Mouse (Mus musculus): ENCODE data around the gene Impdh1. TPM values are rescaled to one million over a fixed set of nuclear protein-coding genes. Genes with fewer than 3 reads are reported as not detected.

Impdh1 gene
- total RNA-seq (2021) = 10 to 100 TPM; 17.8 to 18.9 TPM
- polyA plus RNA-seq (2012; rRNA removed) = 34.2 and 36.3 TPM in 2 replicates
- long read RNA-seq, transcript Impdh1-202 (15 exons, 2,600 nt) = minor isoform, 6 of 29 reads
- long read RNA-seq, transcript Impdh1-201 (14 exons, 2,437 nt) = major isoform, 16 of 29 reads
- long read RNA-seq, partial matches to known transcripts = 2 of 29 reads
- long read RNA-seq, other reads (novel, unspliced or antisense) = 4 of 29 reads

DNA sequence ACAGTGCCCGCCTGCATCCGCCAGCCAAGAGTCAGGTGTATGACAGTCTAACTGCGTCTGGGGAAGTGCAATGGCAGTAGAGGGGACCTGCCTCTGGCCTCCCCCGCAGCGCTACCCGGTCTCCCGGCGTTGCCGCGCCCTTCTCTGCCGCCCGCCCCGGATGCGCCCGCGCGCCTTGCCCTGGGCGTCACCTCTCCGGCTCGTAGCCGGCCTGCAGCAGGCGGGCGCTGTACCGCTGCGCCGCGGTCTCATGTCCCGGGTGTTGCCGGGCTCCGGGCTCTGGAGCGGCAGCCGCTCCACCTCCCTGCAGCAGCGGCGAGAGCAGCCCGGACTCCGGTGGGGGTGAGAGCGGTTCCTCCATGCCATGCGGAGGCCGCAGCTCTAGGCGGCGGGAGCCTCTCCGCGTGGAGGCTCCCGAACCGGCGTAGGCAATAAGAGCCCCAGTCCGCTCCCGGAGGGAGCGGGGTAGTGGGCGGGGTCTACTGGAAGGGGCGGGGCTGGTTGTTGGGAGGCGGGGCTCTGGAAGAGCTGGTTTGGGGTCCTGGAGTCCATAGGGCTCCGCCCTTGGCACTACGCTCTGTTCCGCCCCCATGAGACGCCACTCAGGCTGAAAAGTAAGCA is at the start of gene Impdh1:
TSS of gene Impdh1 (minus strand) at position 484 of the 621 bp plus-strand sequence.
- intact Hi-C loops (cut with DNase I) = loop anchor here (1.0 kb wide), 1 partner anchor 11 kb away; no protein-coding TSS in a partner anchor
- peak within 1 kb of the TSS; percentile 95 for H3K27ac ChIP-seq

GRCm38 (mm10) chr6:29264456-29264781 is 48.3 kb upstream of the Impdh1 start:
- intact Hi-C loops (cut with DNase I) = no loop called here
- no peak for DNase-seq
- Histone ChIP-seq H3K27ac (no peak overlapping the region), H3K4me3 (no peak overlapping the region), H3K36me3 (ENCODE audit: control insufficient read depth, insufficient read depth, low read length) (no peaks in the 10 kb centered on the region), H3K9ac (ENCODE audit: low read depth, low read length) (no peak overlapping the region), H3K79me2 (replicated peaks; ENCODE audit: control insufficient read depth, insufficient read depth, low read length) (no peaks in the 10 kb centered on the region), H3K27me3 (ENCODE audit: control insufficient read depth, insufficient read depth, low read length) (no peaks in the 10 kb centered on the region), H3K4me1 (ENCODE audit: control insufficient read depth, insufficient read depth, low read length) (peaks cover 3% of the 10 kb centered on the region; the same call in 1 of the 2 replicates)
- WGBS = 47% methylated on average over 3 of the region's 3 CpGs
- no peak for TF ChIP-seq POLR2A (IDR thresholded peaks at IDR 0.05; ENCODE audit: insufficient read depth, low read depth, low read length)
- TF ChIP-seq CTCF (IDR thresholded peaks at IDR 0.05) = no peak
- no peak for TF ChIP-seq EP300 (IDR thresholded peaks at IDR 0.05; ENCODE audit: insufficient read depth, low read depth, low read length)

More for the DNA sequence above, at the start of gene Impdh1:
- TF ChIP-seq CTCF (IDR thresholded peaks at IDR 0.05) = no peak
- peak; percentile 56 for TF ChIP-seq POLR2A (IDR thresholded peaks at IDR 0.05; ENCODE audit: insufficient read depth, low read depth, low read length)
- no peaks in the 10 kb centered on the region for H3K79me2 ChIP-seq (replicated peaks; ENCODE audit: control insufficient read depth, insufficient read depth, low read length)
- H3K27me3 ChIP-seq (ENCODE audit: control insufficient read depth, insufficient read depth, low read length) = no peaks in the 10 kb centered on the region
- peak within 1 kb of the TSS; percentile 76 for H3K4me3 ChIP-seq
- WGBS = under 1% methylated on average over 56 of the region's 56 CpGs
- H3K4me1 ChIP-seq (ENCODE audit: control insufficient read depth, insufficient read depth, low read length) = peaks cover 9% of the 10 kb centered on the region
- no peaks in the 10 kb centered on the region for H3K36me3 ChIP-seq (ENCODE audit: control insufficient read depth, insufficient read depth, low read length)
- DNase-seq = peak; percentile 88 to 90
- peak within 1 kb of the TSS; percentile 73 for H3K9ac ChIP-seq (ENCODE audit: low read depth, low read length)

GRCm38 (mm10) chr6:29263650-29264455 is 47.7 kb upstream of the Impdh1 start:
- TF ChIP-seq CTCF (IDR thresholded peaks at IDR 0.05) (no peak), EP300 (IDR thresholded peaks at IDR 0.05; ENCODE audit: insufficient read depth, low read depth, low read length) (peak; percentile 59; the same call in 1 of the 2 replicates)
- no peak overlapping the region; the same call in 1 of the 2 replicates for H3K27ac ChIP-seq
- H3K4me1 ChIP-seq (ENCODE audit: control insufficient read depth, insufficient read depth, low read length) = peaks cover 3% of the 10 kb centered on the region; the same call in 1 of the 2 replicates
- 48% methylated on average over 6 of the region's 6 CpGs for WGBS
- H3K9ac ChIP-seq (ENCODE audit: low read depth, low read length) = no peak overlapping the region
- intact Hi-C loops (cut with DNase I) = no loop called here
- peak; percentile 44 to 76 for DNase-seq
- H3K36me3 ChIP-seq (ENCODE audit: control insufficient read depth, insufficient read depth, low read length) = no peaks in the 10 kb centered on the region
- H3K4me3 ChIP-seq = no peak overlapping the region
- H3K79me2 ChIP-seq (replicated peaks; ENCODE audit: control insufficient read depth, insufficient read depth, low read length) = no peaks in the 10 kb centered on the region
- H3K27me3 ChIP-seq (ENCODE audit: control insufficient read depth, insufficient read depth, low read length) = no peaks in the 10 kb centered on the region

GRCm38 (mm10) chr6:29261831-29262230 is 45.7 kb upstream of the Impdh1 start:
- Histone ChIP-seq H3K79me2 (replicated peaks; ENCODE audit: control insufficient read depth, insufficient read depth, low read length) (no peaks in the 10 kb centered on the region), H3K27ac (no peak overlapping the region), H3K4me1 (ENCODE audit: control insufficient read depth, insufficient read depth, low read length) (peaks cover 3% of the 10 kb centered on the region; the same call in 1 of the 2 replicates), H3K9ac (ENCODE audit: low read depth, low read length) (no peak overlapping the region), H3K27me3 (ENCODE audit: control insufficient read depth, insufficient read depth, low read length) (no peaks in the 10 kb centered on the region), H3K4me3 (no peak overlapping the region), H3K36me3 (ENCODE audit: control insufficient read depth, insufficient read depth, low read length) (no peaks in the 10 kb centered on the region)
- intact Hi-C loops (cut with DNase I) = no loop called here
- no peak for DNase-seq
- WGBS = 67% methylated on average over 5 of the region's 5 CpGs
- TF ChIP-seq POLR2A (IDR thresholded peaks at IDR 0.05; ENCODE audit: insufficient read depth, low read depth, low read length) (no peak), EP300 (IDR thresholded peaks at IDR 0.05; ENCODE audit: insufficient read depth, low read depth, low read length) (no peak), CTCF (IDR thresholded peaks at IDR 0.05) (no peak)

DNA sequence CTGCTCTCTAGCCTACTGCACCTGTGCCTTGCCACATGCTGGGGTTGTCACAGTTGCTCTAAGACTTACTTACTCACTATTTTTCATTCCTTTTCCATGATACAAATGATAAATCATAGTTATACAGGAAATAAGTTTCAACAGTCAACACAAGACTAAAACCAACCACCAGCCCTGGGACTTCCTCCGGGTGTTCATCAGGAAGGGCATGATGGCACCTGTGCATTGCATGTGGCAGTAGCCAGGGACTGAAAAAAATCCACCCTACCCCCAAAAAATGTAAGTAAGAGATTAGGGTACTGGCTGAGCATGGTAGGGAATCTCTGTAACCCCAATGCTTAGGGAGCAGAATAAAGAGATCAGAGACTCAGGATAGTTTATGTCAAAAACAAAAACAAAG is 43.3 kb upstream of the Impdh1 start:
- Histone ChIP-seq H3K36me3 (ENCODE audit: control insufficient read depth, insufficient read depth, low read length) (no peaks in the 10 kb centered on the region), H3K27me3 (ENCODE audit: control insufficient read depth, insufficient read depth, low read length) (no peaks in the 10 kb centered on the region), H3K27ac (no peak overlapping the region), H3K79me2 (replicated peaks; ENCODE audit: control insufficient read depth, insufficient read depth, low read length) (no peaks in the 10 kb centered on the region), H3K9ac (ENCODE audit: low read depth, low read length) (no peak overlapping the region), H3K4me1 (ENCODE audit: control insufficient read depth, insufficient read depth, low read length) (peaks cover under 1% of the 10 kb centered on the region; the same call in 1 of the 2 replicates), H3K4me3 (no peak overlapping the region)
- 54% methylated on average over 1 of the region's 1 CpGs for WGBS
- DNase-seq = no peak
- intact Hi-C loops (cut with DNase I) = no loop called here
- no peak for TF ChIP-seq EP300 (IDR thresholded peaks at IDR 0.05; ENCODE audit: insufficient read depth, low read depth, low read length)
- no peak for TF ChIP-seq CTCF (IDR thresholded peaks at IDR 0.05)
- TF ChIP-seq POLR2A (IDR thresholded peaks at IDR 0.05; ENCODE audit: insufficient read depth, low read depth, low read length) = no peak
